Comparison of ENCODE assay signal across 8 mouse cellular contexts in genomic region chr4:123916748-123917547, GRCm38 (mm10). TPM values are rescaled to one million over a fixed set of nuclear protein-coding genes. Genes with fewer than 3 reads are reported as not detected.
A peak's percentile ranks its signal among the peaks of the same experiment; 100 is the strongest.
DNase-seq lines count a peak whose midpoint lies in the region; ATAC-seq and TF ChIP-seq lines count a peak whose summit lies in the region.

Rragc (plus strand) TSS chr4:123917446.

- under 1% methylated on average over 48 of the region's 49 CpGs for WGBS in hindbrain, postnatal 0 days

- DNase-seq in WW6 (ENCODE audit: low read depth, low spot score): peak; percentile 84
- DNase-seq in cerebellum, postnatal 4 days (ENCODE audit: low spot score in 2 of 2): peak; percentile 100
- peak; percentile 100 for DNase-seq in gastrocnemius, adult 2 months
- peak; percentile 99 for DNase-seq in hindbrain, postnatal 0 days (ENCODE audit: low spot score)
- DNase-seq in left cerebral cortex, adult 2 months (ENCODE audit: extremely low spot score in 1 of 2, low spot score in 2 of 2): peak; percentile 100
- peak; percentile 100 for DNase-seq in right cerebral cortex, adult 2 months (ENCODE audit: low spot score in 2 of 2)
- peak; percentile 100 for DNase-seq in urinary bladder, postnatal 14 days (ENCODE audit: low spot score)

- intact Hi-C loops in gastrocnemius, adult 2 months (cut with DNase I): no loop called here
- intact Hi-C loops in left cerebral cortex, adult 2 months (cut with DNase I): loop anchor here (5.0 kb wide), 1 partner anchor 170 kb away; no protein-coding TSS in a partner anchor

- peak within 1 kb of the TSS; percentile 86 for H3K4me2 ChIP-seq in hindbrain, postnatal 0 days (ENCODE audit: low read depth, low read length)

- peak within 1 kb of the TSS; percentile 96 for H3K4me3 ChIP-seq in gastrocnemius, adult 2 months
- H3K4me3 ChIP-seq in hindbrain, postnatal 0 days (ENCODE audit: low read length): peak within 1 kb of the TSS; percentile 97
- peak within 1 kb of the TSS; percentile 93 for H3K4me3 ChIP-seq in left cerebral cortex, adult 2 months

- H3K36me3 ChIP-seq in hindbrain, postnatal 0 days (ENCODE audit: insufficient read depth, low read length): peaks cover 7% of the 10 kb centered on the region

- peaks cover 17% of the 10 kb centered on the region for H3K4me1 ChIP-seq in hindbrain, postnatal 0 days (ENCODE audit: insufficient read depth, low read length)

- TF ChIP-seq CTCF in gastrocnemius, adult 2 months (IDR thresholded peaks at IDR 0.05): no peak
- no peak; the same call in 1 of the 2 replicates for TF ChIP-seq CTCF in hindbrain, postnatal 0 days (IDR thresholded peaks at IDR 0.05; ENCODE audit: low read depth)
- no peak for TF ChIP-seq CTCF in left cerebral cortex, adult 2 months (IDR thresholded peaks at IDR 0.05)

- H3K9ac ChIP-seq in hindbrain, postnatal 0 days (replicated peaks; ENCODE audit: low read length): peak within 1 kb of the TSS; percentile 85

- H3K27ac ChIP-seq in gastrocnemius, adult 2 months: peak within 1 kb of the TSS; percentile 96
- H3K27ac ChIP-seq in hindbrain, postnatal 0 days: peak within 1 kb of the TSS; percentile 91
- H3K27ac ChIP-seq in left cerebral cortex, adult 2 months: peak within 1 kb of the TSS; percentile 94

- H3K9me3 ChIP-seq in hindbrain, postnatal 0 days (ENCODE audit: low read length): no peaks in the 10 kb centered on the region

- ATAC-seq in hindbrain, postnatal 0 days: peak; percentile 99
- ATAC-seq in megakaryocyte, adult 5-6 weeks (ENCODE audit: poor library complexity, severe bottlenecking): peak; percentile 95

- H3K27me3 ChIP-seq in hindbrain, postnatal 0 days (ENCODE audit: insufficient read depth, low read length): no peaks in the 10 kb centered on the region

RNA-seq across cellular contexts. Expression of gene Rragc, which starts in this region (rescaled TPM):
- 10 to 100 TPM; 20.0 to 23.3 TPM for total RNA-seq in gastrocnemius, adult 2 months (2021)
- total RNA-seq in hindbrain, postnatal 0 days (2014; rRNA removed): 41.4 and 49.1 TPM in 2 replicates
- 39.7 and 42.3 TPM in 2 replicates for polyA plus RNA-seq in hindbrain, postnatal 0 days (2015; fragmentation: Nextera tagmentation; extraction: Ambion mirVana)
- 10 to 100 TPM; 55.3 to 61.5 TPM for total RNA-seq in left cerebral cortex, adult 2 months (2021)
- 39.6 and 44.8 TPM in 2 replicates for total RNA-seq in megakaryocyte, adult 5-6 weeks (2015)
- total RNA-seq in megakaryocyte, adult 5-6 weeks (2017): 47.6 and 55.2 TPM in 2 replicates

Comparison
In these comparisons a context has a peak if more than half of its experiments do, and no peak if none do; other contexts are left out.
1. Peak in every context shown above with its lines: DNase-seq, ATAC-seq, H3K4me3 ChIP-seq and H3K27ac ChIP-seq.